Mouse (Mus musculus): ENCODE measurements around the gene Tbkbp1.

Tbkbp1 gene

DNA sequence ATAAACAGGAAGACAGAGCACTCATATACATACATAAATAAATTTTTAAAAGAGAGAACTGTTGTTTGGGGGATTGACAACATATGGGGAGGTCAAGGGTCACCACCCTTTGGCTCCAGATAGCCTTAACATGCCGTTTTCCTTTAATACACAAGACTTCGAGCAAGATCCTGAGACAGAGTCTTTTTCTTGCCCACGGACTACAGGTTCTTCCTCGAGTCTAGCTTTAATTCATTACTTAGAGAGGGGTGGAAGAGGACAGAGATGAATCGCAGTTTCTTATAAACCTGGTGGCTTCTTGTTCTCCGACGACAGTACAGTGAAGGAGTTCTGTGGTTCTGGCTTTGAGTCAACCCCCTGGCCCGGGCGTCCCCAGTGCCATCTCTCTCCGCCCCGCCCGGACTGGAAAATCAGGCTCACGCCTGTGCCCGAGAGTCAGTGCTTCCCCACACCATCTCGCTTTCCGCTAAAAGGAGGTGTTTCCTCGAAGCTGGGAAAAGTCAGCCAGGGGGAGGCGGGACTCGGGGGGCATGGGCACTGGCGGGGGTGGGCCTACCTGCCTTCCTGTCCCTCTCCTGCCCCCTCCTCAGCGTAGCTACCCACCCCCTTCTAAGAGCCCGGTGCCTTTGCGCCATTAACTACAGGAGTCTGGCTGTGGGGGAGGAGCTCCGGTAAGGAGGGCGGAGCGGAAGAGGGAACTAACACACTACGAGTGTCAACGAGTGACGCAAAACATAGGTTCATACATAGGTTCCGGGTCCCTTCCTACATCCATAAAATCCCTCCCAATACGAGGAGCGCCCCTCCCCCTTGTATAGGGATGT, 24.4 kb downstream of the Tbkbp1 start:
- DNase-seq: peak; percentile 36 to 37

DNA sequence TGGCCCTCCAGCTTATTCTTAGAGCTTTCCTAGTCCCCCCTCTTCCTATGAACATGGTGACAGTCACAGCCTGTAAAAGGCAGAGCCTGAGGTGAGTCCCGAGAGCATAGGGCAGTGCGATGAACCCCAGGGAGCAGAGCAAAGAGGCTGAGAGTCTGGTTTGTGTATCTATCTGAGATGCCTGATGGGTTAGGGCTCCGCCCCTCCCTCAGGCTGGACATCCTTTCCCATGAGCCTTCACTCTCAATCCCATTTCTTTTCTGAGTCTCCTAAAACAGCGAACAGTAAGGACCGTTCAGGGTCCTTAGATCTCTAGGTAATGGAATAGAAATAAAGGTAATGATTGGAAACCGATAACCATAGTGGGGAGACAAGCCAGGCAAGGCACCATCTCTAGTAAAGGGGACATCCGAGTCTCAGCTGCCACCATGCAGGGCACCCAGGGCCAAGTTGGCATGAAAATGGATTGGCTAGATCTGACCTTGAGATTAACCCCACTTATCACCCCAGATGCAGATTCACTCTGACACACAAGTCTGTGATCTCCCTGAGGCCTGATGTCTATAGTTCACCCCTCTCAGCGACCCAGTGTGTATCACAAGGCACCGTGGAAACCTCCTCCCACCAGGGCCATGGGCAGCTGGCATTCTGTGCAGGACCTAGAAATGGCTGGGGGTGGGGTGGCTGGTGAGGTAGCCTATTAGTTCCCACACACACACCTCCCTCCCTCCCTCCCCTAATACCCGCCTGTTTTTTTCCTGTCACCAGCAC, 26.8 kb downstream of the Tbkbp1 start:
- DNase-seq: no peak

DNA sequence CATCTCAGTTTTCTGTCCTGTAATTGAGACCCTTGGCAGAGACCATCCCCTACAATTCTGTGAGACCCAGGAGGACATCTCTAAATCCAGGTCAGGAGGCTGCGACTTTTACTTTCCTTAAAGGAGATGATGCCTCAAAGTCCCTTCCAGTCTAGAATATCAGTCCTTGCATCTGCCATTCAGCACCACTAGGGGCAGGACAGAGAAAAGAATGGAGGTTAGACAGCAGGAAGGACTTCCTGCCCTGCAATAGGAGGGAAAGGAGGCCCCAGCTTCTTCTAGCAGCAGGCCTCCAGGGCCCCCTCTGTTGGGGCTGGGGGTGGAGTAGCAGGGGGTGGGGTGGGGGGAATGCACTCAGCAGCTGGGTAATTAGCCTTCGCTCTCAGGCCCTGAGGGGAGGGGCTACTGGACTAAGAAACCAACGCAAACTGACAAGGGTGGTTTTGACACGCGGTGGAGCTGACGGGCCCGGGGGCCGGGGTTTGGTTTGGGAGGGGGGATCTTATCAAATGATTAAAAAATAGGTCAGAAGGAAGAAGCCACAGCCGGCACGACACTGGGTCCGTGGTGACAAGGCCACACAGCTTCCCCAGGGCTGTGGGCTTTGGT, 27.9 kb downstream of the Tbkbp1 start:
- DNase-seq: no peak

DNA sequence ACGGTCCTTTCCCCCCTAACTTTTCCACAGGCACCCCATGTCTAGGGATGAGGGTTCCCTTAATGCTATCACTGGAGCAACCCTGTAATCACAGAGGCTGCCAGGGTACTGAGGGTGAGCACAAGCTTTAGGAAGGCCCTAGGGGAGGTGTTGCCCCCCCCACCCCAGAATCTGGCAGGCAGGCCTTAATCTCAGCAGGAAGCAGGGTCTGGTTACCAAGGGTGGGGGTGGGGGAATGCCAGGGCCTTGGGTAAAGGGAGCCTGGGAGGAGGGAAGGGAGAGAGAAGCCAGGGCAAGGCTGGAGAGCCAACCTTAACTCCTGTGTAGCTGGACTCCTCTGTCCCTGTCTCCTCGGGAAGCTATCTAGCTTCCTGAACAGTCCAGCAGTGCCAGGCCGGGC, 30.7 kb downstream of the Tbkbp1 start:
- DNase-seq: no peak

DNA sequence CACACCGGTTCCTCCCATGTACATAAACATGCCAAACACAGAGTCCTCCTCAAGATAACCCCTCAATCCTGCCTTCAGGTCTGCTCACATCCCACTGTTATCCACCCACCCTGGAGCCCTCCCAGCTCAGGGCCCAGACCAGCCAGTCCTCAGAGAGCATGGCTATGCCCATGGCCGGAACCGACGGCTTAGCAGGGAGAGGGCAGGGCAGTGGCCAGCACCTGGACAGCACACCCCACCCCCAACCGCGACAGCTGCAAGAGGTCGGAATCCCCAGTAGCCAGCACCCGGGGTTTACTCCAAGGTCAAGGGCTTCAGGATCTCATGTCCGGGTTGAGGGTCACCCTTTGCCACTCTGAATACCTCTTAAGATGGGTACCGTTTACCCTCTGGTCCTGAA, 31.1 kb downstream of the Tbkbp1 start:
- no peak for DNase-seq

DNA sequence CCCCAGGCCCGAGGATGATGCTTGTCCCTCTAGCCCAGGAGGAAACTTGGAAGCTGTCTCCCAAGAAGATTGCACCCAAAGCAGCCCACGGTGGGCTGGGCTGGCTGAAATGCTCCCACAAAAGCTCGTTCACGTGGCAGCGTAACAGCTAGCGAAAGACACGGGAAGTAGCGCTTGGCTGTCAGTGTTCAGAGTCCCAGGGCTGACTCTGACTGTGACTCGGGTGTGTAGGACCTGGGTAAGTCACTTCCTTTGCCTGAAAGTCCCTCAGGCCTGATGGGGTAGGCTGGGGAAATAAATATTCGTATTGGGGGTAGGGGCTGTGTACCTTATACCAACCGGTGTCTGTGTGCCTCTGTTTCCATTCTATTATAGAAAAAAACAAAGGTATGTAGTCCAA, 35.5 kb downstream of the Tbkbp1 start:
- no peak for DNase-seq

DNA sequence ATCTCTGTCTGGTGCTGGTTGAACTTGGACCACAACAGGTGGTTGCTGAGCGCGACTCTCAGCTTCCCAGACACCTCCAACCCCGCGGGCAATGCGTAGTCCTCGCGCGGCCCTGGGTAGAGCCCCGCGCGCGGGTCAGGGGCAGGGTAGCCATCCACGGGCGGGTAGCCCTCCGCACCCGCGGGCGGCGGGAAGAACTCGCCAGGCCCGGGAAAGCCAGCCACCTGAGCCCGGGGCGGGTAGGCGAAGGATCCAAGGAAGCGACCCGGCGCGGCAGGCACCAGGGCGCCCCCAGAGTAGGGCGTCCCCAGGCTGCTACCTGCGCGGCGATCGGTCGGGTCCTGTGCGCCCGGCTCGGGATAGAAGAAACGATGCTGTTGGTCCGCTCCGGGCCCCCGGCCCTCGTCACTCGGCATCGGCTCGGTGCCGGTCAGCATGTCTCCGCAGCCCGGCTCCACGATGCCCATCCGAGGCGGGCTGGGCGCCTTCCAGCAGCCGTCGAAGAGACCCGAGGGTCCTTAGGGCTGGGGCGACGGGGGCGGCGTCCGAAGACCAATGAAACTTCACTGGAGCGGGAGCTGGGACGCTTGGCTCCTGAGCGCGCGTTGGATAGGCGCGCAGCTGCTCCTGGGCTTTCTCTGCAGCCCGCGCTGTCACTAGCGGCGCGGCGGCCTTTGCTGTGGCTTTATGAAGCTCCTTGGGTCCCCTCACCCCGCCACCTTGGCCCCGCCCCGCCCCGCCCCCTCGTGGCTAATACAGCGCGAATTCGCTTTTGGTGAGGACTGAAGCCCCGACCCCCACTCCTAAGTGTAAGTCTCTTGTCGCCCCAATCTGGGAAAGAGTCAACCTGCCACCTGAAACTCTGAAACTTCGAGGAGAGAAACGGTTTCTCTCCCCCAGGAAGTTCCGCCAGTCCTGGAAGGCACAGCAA, 36.4 kb downstream of the Tbkbp1 start, which contains the start of gene Tbx21:
Tbx21 (minus strand) TSS at position 661 of the 931 bp plus-strand sequence.
- no peak for DNase-seq

DNA sequence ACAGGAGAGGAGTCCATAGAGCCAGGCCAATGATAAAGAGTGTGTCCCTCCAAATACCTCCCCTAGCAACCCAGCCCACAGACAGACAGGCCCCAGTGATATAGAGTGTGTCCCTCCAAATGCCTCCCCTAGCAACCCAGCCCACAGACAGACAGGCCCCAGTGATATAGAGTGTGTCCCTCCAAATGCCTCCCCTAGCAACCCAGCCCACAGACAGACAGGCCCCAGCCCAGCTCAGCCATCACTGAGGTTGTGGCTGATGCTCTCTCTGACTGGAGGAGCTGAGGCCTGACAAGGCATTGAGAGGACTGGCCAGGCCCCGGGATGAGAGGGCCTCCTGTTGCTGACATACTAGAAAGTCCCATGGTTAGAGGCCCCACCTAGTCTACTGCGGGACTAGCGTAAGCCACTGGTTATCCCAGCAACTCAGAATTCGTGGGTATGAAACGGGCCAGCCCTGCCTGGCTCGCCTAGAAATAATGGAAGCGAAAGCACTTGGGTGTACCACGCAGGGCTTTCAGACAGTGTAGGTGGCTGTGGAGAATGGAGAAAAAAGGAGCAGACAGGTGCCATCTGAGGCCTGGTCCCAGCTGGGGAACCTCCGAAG, 38.7 kb downstream of the Tbkbp1 start:
- no peak for DNase-seq

DNA sequence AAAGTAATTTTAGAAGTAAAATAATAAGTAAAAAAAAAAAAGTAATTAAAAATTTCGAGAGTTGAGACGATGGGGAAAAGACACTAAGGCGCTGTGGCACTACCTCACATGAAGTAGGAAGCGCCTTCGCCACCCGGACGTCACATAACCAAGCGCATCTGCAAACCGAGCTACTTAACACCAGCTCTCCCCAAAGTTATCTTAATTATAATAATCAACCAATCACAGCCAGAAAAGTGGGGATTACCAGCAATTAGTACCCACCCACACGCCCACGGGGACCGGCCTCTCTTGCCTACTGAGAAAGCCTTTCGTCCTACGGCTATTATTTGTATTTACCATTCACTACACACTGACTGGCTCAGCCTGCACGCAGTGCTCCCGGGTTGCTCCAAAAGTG, 42.3 kb downstream of the Tbkbp1 start:
- DNase-seq: no peak

DNA sequence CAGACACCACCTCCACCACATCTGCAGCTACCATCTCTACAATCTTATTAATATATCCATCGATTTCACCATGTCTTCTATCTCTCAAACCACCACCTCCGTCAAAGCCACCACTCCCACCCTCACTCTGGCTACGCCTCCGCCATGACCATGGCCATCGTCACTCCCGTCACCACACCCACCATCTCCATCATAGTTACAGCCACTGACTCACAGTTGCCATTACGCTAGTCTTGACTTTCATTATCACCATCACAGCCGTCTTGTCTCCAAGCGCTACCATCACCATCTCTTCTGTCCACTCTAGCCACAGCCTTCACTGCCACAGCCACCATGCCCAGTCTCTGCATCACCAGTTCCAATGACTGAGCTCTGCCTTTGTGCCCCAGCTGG, 47.2 kb downstream of the Tbkbp1 start:
- no peak for DNase-seq

DNA sequence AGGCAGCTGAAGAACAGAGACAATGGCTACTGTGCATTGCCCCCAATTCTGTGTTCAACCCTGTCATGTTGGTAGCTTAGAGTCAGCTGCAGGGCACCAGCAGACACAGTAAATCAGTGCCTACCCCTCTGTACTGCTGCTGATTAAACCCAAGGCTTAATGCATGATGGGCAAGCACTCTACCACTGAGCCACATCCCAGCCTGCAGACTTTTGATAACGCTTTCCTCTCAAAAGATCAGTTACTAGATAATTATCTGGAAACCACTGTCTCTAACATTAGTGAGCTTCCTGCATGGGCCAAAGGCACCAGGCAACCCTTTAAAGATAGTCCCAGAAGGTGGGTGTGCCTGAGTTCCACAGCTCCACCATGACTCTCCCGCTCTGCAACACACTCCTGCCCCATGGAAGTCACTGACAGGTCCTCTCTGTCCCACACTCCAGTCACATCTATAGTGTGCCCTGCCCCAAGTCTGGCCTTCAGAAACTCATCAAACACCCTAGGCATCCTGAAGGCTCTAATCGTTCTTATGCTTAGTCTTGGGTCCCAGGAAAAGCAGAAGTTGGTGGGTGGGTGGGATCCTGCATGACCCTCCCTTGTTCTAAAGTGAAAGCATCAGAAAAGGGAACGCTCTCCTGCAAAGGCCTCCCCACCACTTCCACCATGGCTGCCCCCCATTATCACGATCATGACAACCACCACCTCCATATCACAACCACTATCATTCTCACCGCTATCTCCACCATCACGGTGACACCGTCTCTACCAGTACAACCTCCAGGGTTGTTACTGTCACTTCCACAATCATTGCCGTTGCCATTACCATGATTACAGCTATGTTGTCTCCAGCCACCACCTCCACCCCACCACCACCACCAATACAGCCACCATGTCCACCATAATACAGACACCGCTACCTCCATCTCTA, 47.9 kb downstream of the Tbkbp1 start:
- no peak for DNase-seq

DNA sequence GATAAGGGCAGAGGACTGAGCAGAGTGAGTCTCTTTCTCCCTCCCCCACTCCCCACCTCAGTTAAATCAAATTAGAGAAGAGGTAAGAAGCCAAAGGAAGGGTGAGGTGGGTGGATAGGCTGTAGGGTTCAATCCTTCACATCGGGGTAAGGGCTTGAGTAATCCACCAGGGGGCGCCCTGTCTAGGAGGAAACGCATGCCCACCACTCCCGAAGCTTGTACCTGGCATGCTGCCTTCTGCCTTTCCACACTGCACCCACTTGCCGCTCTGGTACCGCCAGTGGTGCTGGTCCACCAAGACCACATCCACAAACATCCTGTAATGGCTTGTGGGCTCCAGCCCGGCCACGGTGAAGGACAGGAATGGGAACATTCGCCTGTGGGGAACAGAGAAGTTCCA, 49.6 kb downstream of the Tbkbp1 start:
- DNase-seq: peak; percentile 30 to 49

DNA sequence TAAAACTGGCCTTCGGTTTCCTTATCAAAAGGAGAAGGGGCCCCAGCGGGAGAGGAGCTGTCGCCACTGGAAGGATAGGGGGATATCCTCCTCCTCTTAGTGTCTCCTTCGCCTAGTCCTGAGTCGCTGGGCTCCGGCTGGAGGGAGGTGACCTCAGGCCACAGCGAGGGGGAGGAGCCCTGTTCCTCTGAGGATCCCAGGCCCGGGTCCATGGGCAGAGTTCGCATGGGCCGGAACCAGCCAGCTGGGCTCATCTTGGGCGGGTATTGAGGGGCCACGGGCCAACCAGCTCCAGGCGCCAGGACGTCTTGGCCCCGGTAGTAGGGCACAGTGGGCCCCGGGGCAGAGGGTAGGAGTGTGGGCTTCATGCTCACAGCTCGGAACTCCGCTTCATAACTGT, 52.5 kb downstream of the Tbkbp1 start:
- DNase-seq: peak; percentile 41 to 43

DNA sequence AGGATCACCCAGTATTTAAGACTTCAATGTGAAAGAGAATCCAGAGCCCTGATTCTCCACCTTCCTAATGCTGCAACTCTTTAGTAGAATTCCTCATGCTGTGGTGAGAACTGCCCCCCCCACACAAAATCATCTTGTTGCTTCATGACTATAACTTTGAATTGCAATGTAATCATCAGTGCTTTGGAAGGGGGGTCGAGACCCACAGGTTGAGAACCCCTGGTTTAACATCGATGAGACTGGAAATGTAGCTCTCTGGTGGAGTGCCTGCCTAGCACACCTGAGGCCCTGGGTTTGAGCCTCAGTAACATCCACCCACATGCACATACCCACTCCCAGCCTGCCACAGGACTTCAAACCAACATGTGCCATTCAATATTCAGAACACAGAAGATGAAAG, 56.7 kb downstream of the Tbkbp1 start:
- DNase-seq: no peak

DNA sequence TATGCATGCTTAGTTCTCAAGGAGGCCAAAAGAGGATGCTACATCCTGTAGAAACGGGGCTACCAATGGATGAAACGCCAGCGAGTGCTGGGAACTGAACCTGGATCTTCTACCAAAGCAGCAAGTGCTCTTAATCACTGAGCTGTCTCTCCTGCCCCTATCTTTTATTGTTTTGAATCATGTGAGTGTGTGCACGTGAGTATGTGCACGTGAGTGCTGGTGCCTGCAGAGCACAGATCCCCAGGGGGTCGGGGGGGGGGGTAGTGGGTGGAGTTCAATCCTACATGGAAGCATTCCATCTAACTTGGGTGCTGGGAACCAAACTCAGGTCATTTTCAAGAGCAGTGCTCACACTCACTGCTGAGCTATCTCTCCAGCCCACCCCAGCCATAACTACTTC, 64.9 kb downstream of the Tbkbp1 start:
- no peak for DNase-seq
